Mouse (Mus musculus): ENCODE results near the gene Zfp131.
"Not testable (repeated sequence)": the region's sequence is repeated elsewhere in the genome, so short reads cannot be mapped to it uniquely, and the experiment has no call there.

The Zfp131 gene

GRCm38 (mm10) chr13:119790761-119791579 is at the start of gene Zfp131:
TSS of gene Zfp131 (minus strand) at chr13:119790889.
- DNase-seq: peak; percentile 90

- not testable (repeated sequence) for DNase-seq
Observed at GRCm38 (mm10) chr13:119839982-119840381, 49.3 kb upstream of the Zfp131 start.

- DNase-seq: peak; percentile 56
Observed at GRCm38 (mm10) chr13:119837719-119838337, 47.1 kb upstream of the Zfp131 start.

- peak; percentile 29 for DNase-seq
Observed at GRCm38 (mm10) chr13:119836324-119836811, 45.7 kb upstream of the Zfp131 start.

- DNase-seq: peak; percentile 2
Observed at GRCm38 (mm10) chr13:119835320-119836056, 44.8 kb upstream of the Zfp131 start, which contains the start of gene D13Ertd608e. TSS of gene D13Ertd608e (plus strand) at chr13:119836006.

GRCm38 (mm10) chr13:119830116-119830515 is 39.4 kb upstream of the Zfp131 start, which contains the start of gene AF067063:
TSS of gene AF067063 (minus strand) at chr13:119830216.
- DNase-seq: not testable (repeated sequence)

GRCm38 (mm10) chr13:119817579-119818206 is 27.0 kb upstream of the Zfp131 start:
- DNase-seq: no peak

- DNase-seq: no peak
Observed at GRCm38 (mm10) chr13:119816798-119817197, 26.1 kb upstream of the Zfp131 start.

- no peak for DNase-seq
Observed at GRCm38 (mm10) chr13:119810031-119810430, 19.3 kb upstream of the Zfp131 start.

- no peak for DNase-seq
Observed at GRCm38 (mm10) chr13:119808937-119809336, 18.2 kb upstream of the Zfp131 start.

- DNase-seq: no peak
Observed at GRCm38 (mm10) chr13:119797656-119798055, 7.0 kb upstream of the Zfp131 start.

- no peak for DNase-seq
Observed at GRCm38 (mm10) chr13:119792791-119793404, 2.2 kb upstream of the Zfp131 start.

- DNase-seq: no peak
Observed at GRCm38 (mm10) chr13:119791580-119792135, 969 bp upstream of the Zfp131 start.

GRCm38 (mm10) chr13:119789851-119790717 is 605 bp downstream of the Zfp131 start:
- peak; percentile 77 for DNase-seq

GRCm38 (mm10) chr13:119783581-119783980 is 7.1 kb downstream of the Zfp131 start:
- no peak for DNase-seq

GRCm38 (mm10) chr13:119768541-119768940 is 22.1 kb downstream of the Zfp131 start:
- no peak for DNase-seq

GRCm38 (mm10) chr13:119766480-119766879 is 24.2 kb downstream of the Zfp131 start:
- no peak for DNase-seq

- DNase-seq: no peak
Observed at GRCm38 (mm10) chr13:119756831-119757230, 33.9 kb downstream of the Zfp131 start.

- peak; percentile 84 for DNase-seq
Observed at GRCm38 (mm10) chr13:119755681-119756471, 34.8 kb downstream of the Zfp131 start, which contains the start of gene Nim1k. TSS of gene Nim1k (minus strand) at chr13:119755882.

- no peak for DNase-seq
Observed at GRCm38 (mm10) chr13:119755141-119755547, 35.5 kb downstream of the Zfp131 start.
